Mouse (Mus musculus) CH12.LX (cell line): ENCODE data around the gene Surf1. TPM values are rescaled to one million over a fixed set of nuclear protein-coding genes. Genes with fewer than 3 reads are reported as not detected.

ENCODE experiments used
- DNase-seq: peaks from one replicate; pipeline ENCODE4 v3.0.0-alpha.2; 2013; ENCODE audit errors: extremely low read depth
- H3K27ac ChIP-seq: 2 replicates; pipeline ENCODE4 v1.5.1; 2012; ENCODE audit warnings: low read depth, mild to moderate bottlenecking, control low read depth, moderate library complexity; ENCODE audit not compliant: insufficient read depth
- H3K27me3 ChIP-seq: replicated peaks from 2 replicates; pipeline ENCODE3; 2012; ENCODE audit warnings: inconsistent platforms
- H3K36me3 ChIP-seq, 2 experiments: replicated peaks in 1 of 2; 2 replicates each; pipeline versions ENCODE3 to v1.6.1; 2012; ENCODE audit warnings: inconsistent platforms in 1 of 2, low read length in 1 of 2, mild to moderate bottlenecking in 1 of 2, mixed read lengths in 1 of 2, moderate library complexity in 1 of 2; ENCODE audit not compliant: control insufficient read depth in 1 of 2, insufficient read depth in 1 of 2
- H3K4me1 ChIP-seq, 2 experiments: 2 replicates each; pipeline ENCODE4 v1.6.1; 2012; ENCODE audit warnings: inconsistent platforms in 1 of 2, moderate library complexity in 1 of 2; ENCODE audit not compliant: insufficient read depth in 2 of 2, control insufficient read depth in 1 of 2
- H3K4me2 ChIP-seq: 2 replicates; pipeline ENCODE4 v1.6.1; 2012; ENCODE audit warnings: low read depth, mild to moderate bottlenecking, control low read depth; ENCODE audit not compliant: poor library complexity, insufficient read depth, severe bottlenecking
- H3K4me3 ChIP-seq, 3 experiments: fragments of 150-350 bp in 1 of 3; sonication (generic) in 1 of 3; replicated peaks in 1 of 3; 2 replicates each; pipeline versions ENCODE3 to v1.5.1; 2011 to 2012; ENCODE audit warnings: low read depth in 2 of 3, low read length in 2 of 3, mild to moderate bottlenecking in 2 of 3, moderate library complexity in 2 of 3, control low read depth in 1 of 3, improper control_type of control experiment in 1 of 3, inconsistent platforms in 1 of 3, mixed read lengths in 1 of 3; ENCODE audit not compliant: poor library complexity in 1 of 3
- H3K79me2 ChIP-seq: replicated peaks from 2 replicates; pipeline ENCODE4 v1.6.1; 2012; ENCODE audit warnings: mild to moderate bottlenecking, moderate library complexity; ENCODE audit not compliant: control insufficient read depth, poor library complexity, insufficient read depth, severe bottlenecking; ENCODE audit errors: extremely low read depth
- H3K9ac ChIP-seq: 2 replicates; pipeline ENCODE4 v1.6.1; 2012; ENCODE audit warnings: low read depth, mild to moderate bottlenecking, control low read depth, moderate library complexity; ENCODE audit not compliant: insufficient read depth
- H3K9me3 ChIP-seq: replicated peaks from 2 replicates; pipeline ENCODE3; 2012; ENCODE audit warnings: low read length, inconsistent platforms, mixed read lengths
- BHLHE40 ChIP-seq: IDR thresholded peaks from 2 replicates; pipeline ENCODE4 v1.6.1; 2011; ENCODE audit warnings: mild to moderate bottlenecking, low read depth, low read length, improper control_type of control experiment
- CHD2 ChIP-seq: IDR thresholded peaks from 2 replicates; pipeline ENCODE4 v1.6.1; 2011; ENCODE audit warnings: low read length, improper control_type of control experiment
- CTCF ChIP-seq, 2 experiments: IDR thresholded peaks in 1 of 2; conservative IDR thresholded peaks in 1 of 2; 2 replicates each; pipeline ENCODE4 v1.5.1; 2011 to 2012; ENCODE audit warnings: low read depth in 2 of 2, low read length in 2 of 2, improper control_type of control experiment in 1 of 2, inconsistent platforms in 1 of 2, mild to moderate bottlenecking in 1 of 2, moderate library complexity in 1 of 2
- E2F4 ChIP-seq: IDR thresholded peaks from 2 replicates; pipeline ENCODE4 v1.6.1; 2011; ENCODE audit warnings: low read depth, low read length, improper control_type of control experiment; ENCODE audit not compliant: insufficient replicate concordance
- ELF1 ChIP-seq: IDR thresholded peaks from 2 replicates; pipeline ENCODE4 v1.6.1; 2014; ENCODE audit warnings: low read depth, mild to moderate bottlenecking, inconsistent platforms, low read length, improper control_type of control experiment
- EP300 ChIP-seq: IDR thresholded peaks from 2 replicates; pipeline ENCODE4 v1.6.1; 2011; ENCODE audit warnings: low read length, improper control_type of control experiment
- ETS1 ChIP-seq: conservative IDR thresholded peaks from 2 replicates; pipeline ENCODE4 v1.6.1; 2012; ENCODE audit warnings: low read depth, mild to moderate bottlenecking, inconsistent platforms, low read length, improper control_type of control experiment, moderate library complexity
- GABPA ChIP-seq: IDR thresholded peaks from 2 replicates; pipeline ENCODE4 v1.6.1; 2012; ENCODE audit warnings: low read depth, low read length, improper control_type of control experiment, inconsistent platforms; ENCODE audit not compliant: insufficient replicate concordance
- JUN ChIP-seq: IDR thresholded peaks from 2 replicates; pipeline ENCODE4 v1.6.1; 2011; ENCODE audit warnings: low read depth, mild to moderate bottlenecking, low read length, improper control_type of control experiment, moderate library complexity; ENCODE audit not compliant: insufficient read depth
- KAT2A ChIP-seq: IDR thresholded peaks from 2 replicates; pipeline ENCODE4 v1.6.1; 2012; ENCODE audit warnings: low read length, improper control_type of control experiment, inconsistent platforms; ENCODE audit not compliant: insufficient replicate concordance
- MAFK ChIP-seq: IDR thresholded peaks from 2 replicates; pipeline ENCODE4 v1.6.1; 2011; ENCODE audit warnings: low read length, improper control_type of control experiment; ENCODE audit not compliant: insufficient replicate concordance
- MAZ ChIP-seq: IDR thresholded peaks from 2 replicates; pipeline ENCODE4 v1.6.1; 2012; ENCODE audit warnings: low read depth, mild to moderate bottlenecking, inconsistent platforms, low read length, improper control_type of control experiment, moderate library complexity
- MYC ChIP-seq: IDR thresholded peaks from 2 replicates; pipeline ENCODE4 v1.6.1; 2011; ENCODE audit warnings: low read depth, mild to moderate bottlenecking, improper control_type of control experiment, low read length
- NRF1 ChIP-seq: IDR thresholded peaks from 2 replicates; pipeline ENCODE4 v1.6.1; 2014; ENCODE audit warnings: low read depth, mild to moderate bottlenecking, inconsistent platforms, low read length, improper control_type of control experiment, moderate library complexity
- PAX5 ChIP-seq: IDR thresholded peaks from 2 replicates; pipeline ENCODE4 v1.6.1; 2012; ENCODE audit warnings: low read length, inconsistent platforms, mixed read lengths
- POLR2A ChIP-seq: IDR thresholded peaks from 2 replicates; pipeline ENCODE4 v1.6.1; 2011; ENCODE audit warnings: low read depth, mild to moderate bottlenecking, improper control_type of control experiment, low read length
- RAD21 ChIP-seq: IDR thresholded peaks from 2 replicates; pipeline ENCODE4 v1.6.1; 2011; ENCODE audit warnings: low read depth, mild to moderate bottlenecking, low read length, improper control_type of control experiment, moderate library complexity
- RCOR1 ChIP-seq: conservative IDR thresholded peaks from 2 replicates; pipeline ENCODE4 v1.6.1; 2012; ENCODE audit warnings: low read depth, mild to moderate bottlenecking, inconsistent platforms, low read length, improper control_type of control experiment
- SMC3 ChIP-seq: IDR thresholded peaks from 2 replicates; pipeline ENCODE4 v1.6.1; 2011; ENCODE audit warnings: low read depth, low read length, improper control_type of control experiment
- TBP ChIP-seq: conservative IDR thresholded peaks from 2 replicates; pipeline ENCODE4 v1.6.1; 2011; ENCODE audit warnings: low read depth, low read length, improper control_type of control experiment
- TCF12 ChIP-seq: IDR thresholded peaks from 2 replicates; pipeline ENCODE4 v1.6.1; 2014; ENCODE audit warnings: low read depth, mild to moderate bottlenecking, inconsistent platforms, low read length, improper control_type of control experiment
- USF1 ChIP-seq: IDR thresholded peaks from 2 replicates; pipeline ENCODE4 v1.6.1; 2014; ENCODE audit warnings: low read depth, mild to moderate bottlenecking, inconsistent platforms, low read length, improper control_type of control experiment
- ZKSCAN1 ChIP-seq: IDR thresholded peaks from 2 replicates; pipeline ENCODE4 v1.6.1; 2012; ENCODE audit warnings: low read depth, inconsistent platforms, low read length, improper control_type of control experiment, borderline replicate concordance
- dilution Hi-C: fragments of 300-500 bp; cut with MboI; formaldehyde crosslinking; loops from 2 replicates; pipeline ENCODE4 v1.14.3; 2020; ENCODE audit warnings: low sequenced_read_pairs; ENCODE audit not compliant: extremely low pct_unique_long_range_greater_than_20kb, extremely low pct_ligation_motif_present
- in situ Hi-C: fragments of 300-500 bp; cut with MboI; formaldehyde crosslinking; loops from 3 replicates; pipeline ENCODE4 v1.14.3; 2019; ENCODE audit warnings: low sequenced_read_pairs, low pct_ligation_motif_present, low pct_unique_long_range_greater_than_20kb, mixed read lengths
- polyA plus RNA-seq: library from polyadenylated mRNA; unstranded; fragments of >175 nt; gene quantifications from 2 replicates; pipeline ENCODE4 v1.2.1, GENCODE M21; 2012; ENCODE audit warnings: low read depth; ENCODE audit not compliant: insufficient read length
- total RNA-seq, 2 experiments: library from RNA; depleted of rRNA; stranded (reverse); fragments of 300-350 nt in 1 of 2; fragments of >200 nt in 1 of 2; gene quantifications; 2 replicates each; pipeline ENCODE4 v1.2.3; 2012 to 2014

Gene Surf1
- total and polyA plus RNA-seq, 3 experiments, result 43.4 to 83.9 (median 58.7) TPM

DNA sequence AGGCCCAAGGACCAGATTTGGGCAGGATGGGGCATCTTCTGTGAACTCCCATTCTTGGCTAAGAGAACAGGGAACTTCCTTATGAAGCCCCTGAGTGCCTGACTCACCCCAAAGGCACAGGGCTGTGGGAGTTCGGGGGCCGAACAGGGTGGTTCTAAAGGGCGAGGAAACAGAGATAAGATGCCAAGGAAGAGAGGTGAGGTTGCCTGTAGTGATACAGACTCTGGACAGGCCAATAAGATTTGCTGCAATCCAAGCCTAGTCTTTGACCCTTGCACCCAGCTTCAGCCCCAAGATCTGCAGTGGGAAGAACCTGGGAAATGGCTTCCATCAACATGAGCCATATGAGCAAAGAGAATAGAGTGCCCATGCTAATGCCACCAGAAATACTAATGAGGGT lies 26.9 kb upstream of the Surf1 start:
- Histone ChIP-seq H3K9me3 (no peaks in the 10 kb centered on the region), H3K9ac (no peak overlapping the region), H3K36me3 (peaks cover 13 to 29% of the 10 kb centered on the region in 2 experiments)
- dilution Hi-C loops, result no loop called here
- TF ChIP-seq MAZ (no peak), CHD2 (no peak), EP300 (no peak), JUN (no peak), RAD21 (no peak), RCOR1 (no peak), ELF1 (no peak), USF1 (no peak), BHLHE40 (no peak), MAFK (no peak), NRF1 (no peak), KAT2A (no peak), TBP (no peak), E2F4 (no peak), POLR2A (no peak)
- TF ChIP-seq, all 38 proteins: peak for 0
- Histone ChIP-seq H3K4me2 (no peak overlapping the region), H3K4me3 (no peak overlapping the region), H3K4me1 (peaks cover 12 to 17% of the 10 kb centered on the region in 2 experiments), H3K27me3 (no peaks in the 10 kb centered on the region), H3K79me2 (no peaks in the 10 kb centered on the region), H3K27ac (no peak overlapping the region)
- in situ Hi-C loops, result no loop called here
- DNase-seq, result no peak

DNA sequence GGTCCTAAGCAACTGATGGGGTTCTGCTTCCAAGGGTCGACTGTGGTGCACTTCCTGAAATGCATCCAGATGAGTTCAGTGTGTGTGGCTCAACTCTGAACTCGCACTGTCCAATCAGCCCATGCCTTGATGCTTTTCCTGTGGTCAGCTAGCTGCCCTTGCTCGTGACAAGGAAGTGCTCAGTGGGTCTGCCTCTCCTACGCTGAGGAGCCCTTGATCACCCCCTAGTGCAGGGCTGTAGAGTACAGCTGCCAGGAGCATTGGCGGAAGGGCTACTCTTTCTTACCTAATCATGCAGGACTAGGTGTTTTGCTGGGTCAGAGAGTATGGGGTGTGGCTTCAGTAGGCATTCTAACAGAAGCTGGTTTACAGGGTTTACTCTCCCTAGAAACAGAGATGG lies 25.2 kb upstream of the Surf1 start:
- H3K27me3 ChIP-seq, result no peaks in the 10 kb centered on the region
- H3K9ac ChIP-seq, result no peak overlapping the region
- DNase-seq, result no peak
- peaks cover 3 to 14% of the 10 kb centered on the region in 2 experiments for H3K36me3 ChIP-seq
- no peak overlapping the region for H3K4me3 ChIP-seq
- dilution Hi-C loops, result no loop called here
- no peaks in the 10 kb centered on the region for H3K79me2 ChIP-seq
- no peaks in the 10 kb centered on the region for H3K9me3 ChIP-seq
- H3K27ac ChIP-seq, result no peak overlapping the region
- peaks cover 16 to 26% of the 10 kb centered on the region in 2 experiments for H3K4me1 ChIP-seq
- TF ChIP-seq ZKSCAN1 (no peak), SMC3 (peak; percentile 52), CTCF (conservative IDR thresholded peaks at IDR 0.05 in 1 of 2, IDR thresholded peaks at IDR 0.05 in 1 of 2; ENCODE audit: low read depth in 2 of 2, low read length in 2 of 2) (peak in 1 of 2 experiments; percentile 70; a peak in 2 of 4 replicates), JUN (no peak), ELF1 (peak; percentile 87), MAFK (no peak), GABPA (no peak), BHLHE40 (peak; percentile 89), RAD21 (peak; percentile 50), E2F4 (no peak), TCF12 (no peak), MYC (no peak), ETS1 (no peak), PAX5 (no peak)
- TF ChIP-seq, all 38 proteins: peak for 5
- H3K4me2 ChIP-seq, result no peak overlapping the region
- in situ Hi-C loops, result no loop called here
